Mouse (Mus musculus): ENCODE results near the gene Ccdc6.

Gene Ccdc6

GRCm38 (mm10) chr10:70096366-70097188 is at the start of gene Ccdc6:
Ccdc6 (plus strand) TSS chr10:70097121.
- peak; percentile 87 to 95 for DNase-seq (ENCODE audit: low spot score in 2 of 2)

DNA sequence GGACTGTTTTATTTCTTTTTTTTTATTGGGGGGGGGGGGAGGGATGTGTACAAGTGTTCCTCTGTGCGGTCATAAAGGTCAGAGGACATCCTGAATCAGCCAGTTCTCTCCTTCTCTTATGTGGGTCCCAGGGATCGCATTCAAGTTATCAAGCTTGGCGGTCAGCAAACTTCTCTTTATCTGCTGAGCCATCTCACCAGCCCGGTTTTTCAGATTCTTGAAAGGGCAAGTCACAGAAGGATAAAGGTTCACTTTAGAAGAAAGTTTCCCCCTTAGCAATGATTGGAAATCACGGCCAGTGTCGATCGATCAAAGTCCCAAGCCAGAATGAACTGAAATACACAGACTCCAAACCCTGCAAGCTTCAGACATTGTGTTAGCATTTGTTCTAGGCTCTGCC is 47.1 kb upstream of the Ccdc6 start:
- DNase-seq (ENCODE audit: low spot score in 2 of 2), result no peak

DNA sequence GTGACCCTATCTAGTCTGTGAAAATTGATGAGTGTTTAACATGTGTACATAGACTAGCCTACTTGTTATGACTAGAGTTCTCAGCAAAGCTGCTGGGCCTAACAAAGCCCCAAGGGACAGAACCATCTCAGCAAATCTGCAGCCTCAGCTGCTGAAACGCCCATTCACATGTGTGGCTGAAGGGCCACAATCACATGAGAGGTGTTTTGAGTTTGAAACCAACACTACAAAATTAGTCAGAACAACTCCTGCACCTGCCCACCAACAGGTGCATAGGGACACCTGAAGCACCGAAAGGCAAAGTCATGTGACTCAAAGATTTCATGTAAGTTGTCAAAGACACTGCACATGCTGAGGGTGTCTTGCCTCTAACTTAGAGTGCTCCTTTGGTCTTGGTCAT is 41.6 kb upstream of the Ccdc6 start:
- DNase-seq (ENCODE audit: low spot score in 2 of 2), result no peak

GRCm38 (mm10) chr10:70057064-70057463 is 39.9 kb upstream of the Ccdc6 start:
- DNase-seq (ENCODE audit: low spot score in 2 of 2), result no peak

- no peak for DNase-seq (ENCODE audit: low spot score in 2 of 2)
These were observed 36.8 kb upstream of the Ccdc6 start for GRCm38 (mm10) chr10:70060021-70060688.

- DNase-seq (ENCODE audit: low spot score in 2 of 2), result no peak
These were observed 36.2 kb upstream of the Ccdc6 start for GRCm38 (mm10) chr10:70060689-70061081.

DNA sequence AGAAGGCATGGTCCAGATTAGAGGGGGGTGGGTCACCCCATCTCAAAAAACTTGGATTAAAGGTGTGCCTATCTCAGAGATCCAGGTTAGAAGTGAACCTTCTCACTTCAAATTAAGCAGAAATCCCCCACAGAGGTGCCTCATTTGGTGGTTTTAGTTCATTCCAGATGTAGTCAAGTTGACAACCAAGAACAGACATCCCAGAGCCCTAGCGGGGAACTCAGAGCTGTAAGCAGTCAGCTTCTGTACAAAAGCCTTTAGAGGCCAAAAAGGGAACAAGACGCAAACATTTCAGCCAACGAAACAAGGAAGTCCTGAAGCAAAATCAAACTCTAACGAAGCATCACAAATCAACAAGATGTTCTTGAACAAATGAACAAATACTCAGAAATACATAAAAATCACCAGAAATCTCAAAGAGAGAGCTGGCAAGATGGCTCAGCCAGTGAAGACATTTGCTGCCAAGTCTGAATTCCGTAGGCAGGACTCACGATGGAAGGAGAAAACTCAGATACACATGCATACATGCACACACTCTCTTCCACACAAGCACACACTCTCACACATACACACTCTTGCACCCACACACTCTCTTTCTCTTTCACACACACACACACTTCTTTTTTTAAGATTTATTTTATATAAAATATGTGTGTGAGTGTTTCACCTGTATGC is 32.9 kb upstream of the Ccdc6 start:
- no peak for DNase-seq (ENCODE audit: low spot score in 2 of 2)

DNA sequence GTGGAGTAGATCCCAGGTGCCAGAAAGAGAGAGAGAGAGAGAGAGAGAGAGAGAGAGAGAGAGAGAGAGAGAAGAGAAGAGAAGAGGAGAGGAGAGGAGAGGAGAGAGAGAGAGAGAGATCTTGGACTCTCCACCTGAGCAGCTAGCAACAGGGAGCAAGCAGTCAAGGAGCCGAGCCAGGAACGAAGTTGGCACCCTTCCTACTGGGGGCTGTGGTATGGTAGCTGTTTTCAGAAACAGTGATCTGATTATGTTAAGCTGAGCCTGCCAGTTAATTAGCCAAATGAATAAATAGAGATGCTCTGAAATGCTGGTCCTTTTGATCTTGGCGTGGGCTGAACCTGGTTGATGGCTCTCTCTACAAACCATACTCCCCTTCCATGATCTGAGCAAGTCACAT is 31.7 kb upstream of the Ccdc6 start:
- no peak for DNase-seq (ENCODE audit: low spot score in 2 of 2)

DNA sequence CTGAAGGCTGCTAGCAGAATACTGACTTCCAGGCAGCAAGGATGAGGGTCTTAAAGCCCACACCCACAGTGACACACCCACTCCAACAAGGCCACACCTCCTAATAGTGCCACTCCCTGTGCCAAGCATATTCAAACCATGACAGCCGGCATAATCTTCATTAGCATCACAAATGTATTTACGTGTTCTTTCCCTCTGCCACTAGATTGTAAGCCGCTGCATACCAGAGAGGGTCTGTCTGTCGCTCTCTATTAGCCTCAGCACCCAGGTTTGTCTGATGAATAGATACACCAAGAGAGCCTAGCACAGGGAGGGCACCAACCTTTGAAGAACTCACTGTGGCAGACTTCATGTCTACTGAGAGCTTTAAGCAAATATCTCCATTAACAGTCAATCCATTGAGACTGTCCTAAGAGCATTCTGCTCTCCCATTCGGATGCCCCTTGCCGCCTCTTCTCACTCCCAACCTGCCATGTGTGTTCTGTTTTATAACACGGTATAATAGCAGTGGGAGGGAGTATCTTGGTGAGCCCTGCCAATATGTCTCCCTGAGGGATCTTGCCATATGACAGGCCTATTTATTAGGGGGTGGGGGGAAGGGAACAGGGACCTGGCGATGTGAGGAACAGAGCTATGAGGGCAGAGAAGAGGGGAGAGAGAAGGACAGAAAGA is 30.3 kb upstream of the Ccdc6 start:
- DNase-seq (ENCODE audit: low spot score in 2 of 2), result no peak

- no peak for DNase-seq (ENCODE audit: low spot score in 2 of 2)
These were observed 29.5 kb upstream of the Ccdc6 start for GRCm38 (mm10) chr10:70067169-70068115.

DNA sequence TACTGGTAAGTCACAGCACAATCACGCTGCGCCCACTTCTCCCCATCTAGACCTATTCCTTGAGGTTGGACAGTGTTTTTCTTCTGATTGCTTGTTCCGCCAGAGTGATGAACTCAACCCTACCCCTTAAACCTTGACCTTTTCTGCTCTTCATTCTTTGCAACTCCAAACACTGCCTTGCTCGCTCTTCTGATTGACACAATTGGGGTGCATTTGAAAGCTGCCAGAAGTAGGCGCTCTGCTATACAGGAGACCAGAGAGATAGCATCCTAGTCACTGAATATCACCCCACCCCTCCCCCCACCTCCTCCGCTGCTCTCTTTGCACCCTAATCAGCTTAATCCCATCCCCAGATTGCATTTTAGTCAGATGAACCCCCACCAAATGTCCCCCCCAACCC is 27.6 kb upstream of the Ccdc6 start:
- DNase-seq (ENCODE audit: low spot score in 2 of 2), result no peak

DNA sequence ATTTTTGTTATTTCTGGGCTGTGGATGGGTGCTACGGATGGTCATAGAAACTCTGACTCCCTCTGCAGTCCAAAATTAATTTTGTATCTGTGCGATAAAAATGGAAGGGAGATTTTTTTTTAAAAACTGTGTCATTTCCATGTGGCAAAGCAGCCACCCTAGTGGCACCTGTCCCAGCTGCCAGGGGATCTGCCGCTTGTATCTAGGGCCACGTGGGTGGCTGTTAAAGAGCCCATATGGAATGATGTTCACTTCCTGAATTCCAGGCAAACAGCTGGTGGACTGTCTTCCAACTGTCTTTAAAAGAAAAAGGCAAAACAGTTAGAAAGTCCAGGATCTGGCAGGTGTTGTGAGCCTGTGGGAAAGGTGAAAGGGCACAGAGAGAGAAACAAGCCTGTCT is 25.6 kb upstream of the Ccdc6 start:
- no peak for DNase-seq (ENCODE audit: low spot score in 2 of 2)

DNA sequence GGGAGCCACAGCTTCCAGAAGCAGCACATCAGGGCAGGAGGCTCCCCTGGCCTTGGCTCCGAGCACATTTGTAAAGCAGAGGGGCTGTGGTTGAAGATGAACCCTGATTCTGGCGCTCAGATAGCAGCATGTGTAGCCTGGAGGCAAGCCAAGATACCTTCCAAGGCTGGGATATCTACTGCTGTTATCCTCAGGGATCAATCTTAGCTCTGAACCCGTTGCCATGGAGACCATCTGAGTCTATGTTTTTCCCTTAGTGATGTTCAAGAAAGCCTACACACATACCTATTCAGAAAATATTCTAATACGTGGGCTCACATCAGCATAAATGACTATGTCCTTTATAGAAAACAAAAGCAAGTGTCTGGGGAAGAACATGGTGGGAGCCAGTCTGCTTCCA is 19.5 kb upstream of the Ccdc6 start:
- no peak for DNase-seq (ENCODE audit: low spot score in 2 of 2)

- no peak for DNase-seq (ENCODE audit: low spot score in 2 of 2)
These were observed 16.0 kb upstream of the Ccdc6 start for GRCm38 (mm10) chr10:70080908-70081307.

- no peak for DNase-seq (ENCODE audit: low spot score in 2 of 2)
These were observed 15.3 kb upstream of the Ccdc6 start for GRCm38 (mm10) chr10:70081564-70082175.

DNA sequence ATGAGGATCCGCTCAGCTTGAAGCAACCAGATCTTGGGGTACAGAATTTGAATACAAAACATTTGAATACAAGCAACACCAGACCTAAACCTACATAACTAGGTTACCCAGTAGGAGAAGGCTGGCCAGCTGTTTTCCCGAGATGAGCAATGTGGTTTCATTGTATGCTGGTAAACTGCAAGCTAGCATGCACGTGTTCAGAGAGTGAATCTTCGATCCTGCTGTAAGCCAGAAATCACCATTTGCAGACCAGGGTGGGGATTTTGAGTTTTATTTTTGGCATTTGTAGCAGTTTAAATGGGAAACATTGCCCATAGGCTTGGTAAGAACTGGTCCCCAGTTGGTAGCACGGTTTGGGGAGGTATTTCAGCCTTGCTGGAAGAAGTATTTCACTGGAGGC is 13.7 kb upstream of the Ccdc6 start:
- no peak for DNase-seq (ENCODE audit: low spot score in 2 of 2)

DNA sequence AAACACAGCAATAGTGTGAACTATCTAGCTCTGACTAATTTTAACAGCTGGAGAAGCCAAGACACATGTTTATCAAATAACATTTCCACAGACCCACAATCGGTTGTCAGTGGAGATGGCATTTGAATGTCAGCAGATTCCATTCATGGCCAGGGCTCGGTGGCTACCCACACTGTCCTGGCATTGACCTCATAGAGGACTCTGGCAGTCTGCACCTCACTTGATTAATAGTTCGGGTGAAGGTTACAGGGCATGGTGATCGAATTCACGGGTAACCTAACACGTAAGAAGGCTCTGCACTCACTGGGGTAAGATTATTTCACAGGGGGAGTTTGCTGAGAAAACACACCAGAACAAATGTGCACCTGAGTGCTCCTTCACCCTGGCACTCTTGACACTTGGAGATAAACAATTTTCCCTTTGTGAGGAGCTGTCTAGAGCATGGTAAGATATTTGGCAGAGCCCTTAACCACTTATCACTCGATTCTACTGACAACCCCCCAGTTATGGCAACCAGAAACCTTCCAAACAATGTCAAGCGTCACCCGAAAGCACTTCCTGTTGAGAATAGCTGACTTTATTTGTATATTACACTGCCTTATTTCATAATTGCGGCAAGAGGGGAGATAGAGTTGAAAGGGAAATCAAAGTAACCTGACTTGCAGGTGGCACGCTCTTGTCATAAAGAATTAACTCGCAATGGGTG is 11.5 kb upstream of the Ccdc6 start:
- DNase-seq (ENCODE audit: low spot score in 2 of 2), result no peak

GRCm38 (mm10) chr10:70088788-70089187 is 8.1 kb upstream of the Ccdc6 start:
- no peak for DNase-seq (ENCODE audit: low spot score in 2 of 2)

GRCm38 (mm10) chr10:70091876-70092462 is 5.0 kb upstream of the Ccdc6 start:
- DNase-seq (ENCODE audit: low spot score in 2 of 2), result no peak

DNA sequence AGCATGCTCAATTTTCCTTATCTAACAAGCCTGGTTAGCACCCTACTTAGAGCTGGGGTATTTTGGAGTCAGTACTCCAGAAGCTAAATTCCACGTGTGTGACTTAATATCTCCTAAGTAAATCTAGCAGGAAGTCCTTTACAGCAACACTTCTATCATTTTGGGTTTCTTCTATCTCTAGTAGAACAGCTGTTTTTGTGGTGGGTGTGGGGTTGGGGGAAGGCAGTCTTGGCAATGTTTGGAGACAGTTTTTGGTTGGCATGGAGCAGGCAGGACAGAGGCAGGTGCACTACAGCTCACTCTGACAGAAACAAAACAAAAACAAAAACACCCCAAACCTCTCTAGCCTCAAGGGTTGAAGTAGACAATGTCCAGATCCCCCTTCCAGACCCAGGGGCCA is 3.1 kb upstream of the Ccdc6 start:
- no peak for DNase-seq (ENCODE audit: low spot score in 2 of 2)
